Mouse (Mus musculus): ENCODE results near the gene Hectd3. TPM values are rescaled to one million over a fixed set of nuclear protein-coding genes. Genes with fewer than 3 reads are reported as not detected.

Hectd3 gene
- polyA plus RNA-seq, 1 experiment from 2014 or later, result 7.8 TPM

DNA sequence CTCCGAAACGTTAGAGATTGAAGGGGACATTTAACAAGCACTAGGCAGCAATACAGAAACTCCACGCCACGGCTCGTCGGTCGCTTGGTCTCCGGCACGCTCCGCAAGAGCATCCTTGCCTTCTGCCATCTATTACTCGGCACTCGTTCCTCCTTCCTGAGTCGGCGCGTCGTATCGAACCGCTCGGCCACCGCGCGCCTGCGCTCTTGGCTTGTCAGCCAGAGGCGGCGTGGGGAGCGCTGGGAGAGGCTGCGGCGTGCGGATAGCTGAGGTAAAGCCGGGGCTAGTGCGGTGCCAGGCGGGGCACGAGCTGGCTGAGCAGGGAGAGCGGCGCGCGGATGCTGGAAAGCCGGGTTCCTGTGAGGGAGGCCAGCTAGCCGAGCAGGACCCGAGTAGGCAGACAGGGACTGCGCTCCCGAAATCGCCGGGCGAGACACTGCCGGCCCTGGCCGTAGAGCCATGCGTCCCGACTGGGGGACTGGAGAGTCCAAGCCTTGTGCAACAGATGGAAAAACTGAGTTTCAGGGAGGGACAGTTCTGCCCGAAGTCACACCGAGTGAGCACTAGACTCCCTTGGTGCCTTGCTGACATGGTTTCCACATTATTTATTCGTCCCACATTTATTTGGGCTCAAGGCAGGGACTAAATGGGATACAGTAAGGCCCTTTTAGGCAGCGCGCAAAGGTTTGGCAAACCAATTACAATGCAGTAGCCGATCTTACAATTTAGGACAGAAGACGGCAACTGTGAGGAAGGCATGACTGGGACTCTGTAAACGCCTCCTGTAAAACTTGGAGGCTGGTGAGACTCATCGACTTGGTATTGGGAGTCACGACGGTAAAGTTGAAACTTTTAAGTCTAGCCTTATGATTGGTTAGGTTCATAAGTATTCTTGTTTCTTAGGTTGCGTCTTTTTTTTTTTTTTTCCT, 24.4 kb downstream of the Hectd3 start, which contains the start of gene Eif2b3:
Gene Eif2b3 (plus strand): TSS at position 197 of the 929 bp plus-strand sequence.
- Histone ChIP-seq H3K36me3 (peaks cover 25% of the 10 kb centered on the region), H3K27me3 (no peaks in the 10 kb centered on the region), H3K9ac (peak within 1 kb of the TSS; percentile 91), H3K9me3 (replicated peaks) (no peaks in the 10 kb centered on the region), H3K4me1 (replicated peaks) (peaks cover 44% of the 10 kb centered on the region), H3K27ac (peak within 1 kb of the TSS; percentile 82), H3K4me2 (peak within 1 kb of the TSS; percentile 85), H3K4me3 (replicated peaks) (peak within 1 kb of the TSS; percentile 84)
- peak; percentile 91 for DNase-seq
- ATAC-seq (ENCODE audit: low read depth), result peak; percentile 98
- under 1% methylated on average over 61 of the region's 61 CpGs for WGBS (ENCODE audit: insufficient replicate concordance)

DNA sequence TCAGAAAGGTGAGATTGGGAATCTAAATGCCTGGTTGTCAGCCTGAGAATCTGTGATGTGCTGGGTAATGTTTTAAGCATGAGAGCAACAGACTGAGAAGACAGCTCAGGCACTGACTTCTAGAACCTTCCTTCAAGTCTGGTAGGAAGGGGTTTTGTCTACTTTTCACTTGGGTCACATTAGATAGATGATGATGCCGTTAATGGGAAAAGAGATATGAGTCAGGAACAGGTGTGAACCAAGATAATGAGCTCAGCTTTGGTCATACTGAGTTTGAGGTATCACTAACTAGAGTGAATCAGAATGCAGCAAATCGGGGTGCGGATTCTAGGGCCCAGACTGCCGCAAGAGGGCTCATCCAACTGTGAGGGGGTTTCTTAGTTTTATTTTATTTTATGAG, 28.4 kb downstream of the Hectd3 start:
- Histone ChIP-seq H3K4me1 (replicated peaks) (peaks cover 44% of the 10 kb centered on the region), H3K27me3 (no peaks in the 10 kb centered on the region), H3K4me3 (replicated peaks) (no peak overlapping the region), H3K9me3 (replicated peaks) (no peaks in the 10 kb centered on the region), H3K36me3 (peaks cover 39% of the 10 kb centered on the region), H3K9ac (0 out of 2 replicates have a peak overlapping the region, but pooled peaks have one; percentile 0), H3K4me2 (no peak overlapping the region), H3K27ac (peak overlapping the region; percentile 8; the same call in 1 of the 2 replicates)
- no peak for ATAC-seq (ENCODE audit: low read depth)
- no peak for DNase-seq
- WGBS (ENCODE audit: insufficient replicate concordance), result 64% methylated on average over 4 of the region's 4 CpGs

DNA sequence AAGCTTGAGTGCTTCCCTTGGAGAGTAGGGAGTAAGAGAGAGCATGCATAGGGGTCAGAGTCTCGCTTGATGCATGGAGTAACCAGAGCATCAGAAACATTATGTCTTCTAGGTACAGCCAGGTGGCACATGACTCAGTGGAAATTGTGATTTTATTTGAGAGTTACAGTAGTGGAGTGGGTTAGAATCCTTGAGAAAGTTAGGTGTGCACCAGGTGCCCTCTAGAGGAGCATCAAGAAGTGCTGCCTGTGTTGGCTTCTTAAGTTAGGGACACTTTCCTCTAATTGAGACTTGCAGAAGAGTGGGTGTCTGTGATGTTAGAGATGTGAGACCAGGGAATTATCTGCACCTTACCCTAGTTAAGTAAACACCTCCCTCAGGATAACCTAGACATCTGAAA, 36.0 kb downstream of the Hectd3 start:
- Histone ChIP-seq H3K4me3 (replicated peaks) (no peak overlapping the region), H3K9me3 (replicated peaks) (no peaks in the 10 kb centered on the region), H3K36me3 (peaks cover 50% of the 10 kb centered on the region), H3K27me3 (no peaks in the 10 kb centered on the region), H3K4me1 (replicated peaks) (no peaks in the 10 kb centered on the region), H3K4me2 (no peak overlapping the region), H3K27ac (no peak overlapping the region), H3K9ac (no peak overlapping the region)
- WGBS (ENCODE audit: insufficient replicate concordance), result 79% methylated on average over 1 of the region's 1 CpGs
- DNase-seq, result no peak
- no peak for ATAC-seq (ENCODE audit: low read depth)

DNA sequence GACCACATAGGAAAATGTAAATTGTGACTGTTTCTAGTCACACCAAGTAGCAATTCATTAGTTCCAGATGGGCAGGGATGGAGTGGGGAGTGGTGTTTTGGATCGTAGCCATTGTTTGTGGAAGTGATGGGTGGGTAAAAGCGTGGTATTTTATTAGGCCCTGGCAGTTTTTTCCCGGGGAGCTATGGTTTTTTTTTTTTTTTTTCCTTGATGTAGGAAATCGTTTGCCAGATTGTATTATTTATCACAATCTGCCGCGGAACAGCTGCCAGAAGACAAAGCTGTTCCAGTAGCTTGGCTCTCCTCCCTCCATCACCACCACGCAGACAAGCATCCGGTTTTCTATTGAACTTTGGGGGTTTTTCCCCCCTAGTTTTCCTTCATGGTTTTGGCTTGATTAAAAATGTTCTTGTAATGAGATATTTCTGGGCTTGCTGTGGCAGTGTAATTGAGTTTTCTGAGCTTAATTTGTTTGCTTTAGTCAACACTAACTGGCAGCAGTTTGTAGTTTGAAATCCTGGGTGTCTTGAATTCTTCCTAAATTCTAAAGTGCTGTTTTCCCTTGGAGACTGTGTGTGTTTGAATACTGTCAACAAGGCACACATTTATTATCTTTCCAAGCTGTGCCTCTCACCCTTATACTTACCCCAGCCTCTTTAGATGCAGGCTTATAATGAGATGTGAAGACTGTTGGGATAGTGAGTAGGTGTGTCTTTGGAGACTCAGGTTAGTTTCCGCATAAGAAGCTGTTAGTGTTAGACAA, 45.0 kb downstream of the Hectd3 start:
- Histone ChIP-seq H3K4me1 (replicated peaks) (peaks cover 17% of the 10 kb centered on the region), H3K27me3 (no peaks in the 10 kb centered on the region), H3K36me3 (peaks cover 36% of the 10 kb centered on the region), H3K9ac (no peak overlapping the region), H3K4me2 (no peak overlapping the region), H3K4me3 (replicated peaks) (no peak overlapping the region), H3K27ac (no peak overlapping the region), H3K9me3 (replicated peaks) (no peaks in the 10 kb centered on the region)
- ATAC-seq (ENCODE audit: low read depth) (no peak), DNase-seq (no peak)
- 77% methylated on average over 9 of the region's 9 CpGs for WGBS (ENCODE audit: insufficient replicate concordance)

DNA sequence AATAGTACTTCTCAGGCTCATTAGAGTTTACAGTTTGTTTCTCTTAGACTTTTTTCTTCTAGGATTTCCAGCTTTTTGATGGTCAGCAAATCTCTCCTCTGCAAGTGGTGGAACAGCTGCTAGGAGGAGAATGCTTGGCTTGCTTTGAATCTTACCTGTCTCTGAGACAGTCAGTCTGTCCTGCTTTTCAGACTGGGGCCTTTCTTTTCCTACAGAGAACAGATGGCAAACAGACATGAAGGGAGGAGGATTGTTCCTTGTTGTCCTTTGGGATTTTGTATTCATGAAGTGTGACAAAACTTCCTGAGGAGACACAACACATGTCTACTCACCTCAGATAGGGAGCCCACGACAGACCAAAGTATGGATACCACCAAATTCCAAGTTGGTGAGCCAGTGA, 45.7 kb downstream of the Hectd3 start:
- Histone ChIP-seq H3K9me3 (replicated peaks) (no peaks in the 10 kb centered on the region), H3K4me1 (replicated peaks) (peaks cover 18% of the 10 kb centered on the region), H3K4me3 (replicated peaks) (no peak overlapping the region), H3K9ac (no peak overlapping the region), H3K4me2 (no peak overlapping the region), H3K36me3 (peaks cover 34% of the 10 kb centered on the region), H3K27me3 (no peaks in the 10 kb centered on the region), H3K27ac (peak overlapping the region; percentile 16; the same call in 1 of the 2 replicates)
- ATAC-seq (ENCODE audit: low read depth), result no peak
- DNase-seq, result no peak
- 68% methylated on average over 1 of the region's 1 CpGs for whole genome bisulfite sequencing (ENCODE audit: insufficient replicate concordance)

DNA sequence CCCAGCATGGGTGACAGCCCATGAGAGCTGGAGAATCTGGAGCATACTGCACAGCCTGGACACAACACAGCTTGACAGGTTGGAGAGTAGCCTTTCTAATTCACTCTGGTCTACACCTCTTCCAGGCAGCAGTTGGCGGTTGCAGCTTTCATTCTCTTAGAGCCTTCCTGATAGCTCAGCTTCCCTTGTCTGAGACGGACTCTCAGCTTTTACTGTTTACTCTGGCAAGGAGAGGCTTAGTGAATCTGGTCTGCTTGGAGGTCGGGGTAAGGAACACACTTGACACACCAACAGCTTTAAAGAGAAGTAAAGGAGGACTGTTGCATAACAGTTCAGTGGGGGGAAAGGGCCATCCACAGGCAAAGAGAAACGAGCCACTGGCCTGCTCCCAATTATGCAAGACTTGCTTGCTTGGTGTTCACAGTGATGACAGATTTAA, 46.2 kb downstream of the Hectd3 start:
- ATAC-seq (ENCODE audit: low read depth) (peak; percentile 34; the same call in 1 of the 2 replicates), DNase-seq (no peak)
- H3K27ac ChIP-seq, result peak overlapping the region; percentile 16
- 49% methylated on average over 4 of the region's 4 CpGs for WGBS (ENCODE audit: insufficient replicate concordance)
- H3K4me3 ChIP-seq (replicated peaks), result no peak overlapping the region
- peaks cover 32% of the 10 kb centered on the region for H3K36me3 ChIP-seq
- no peaks in the 10 kb centered on the region for H3K9me3 ChIP-seq (replicated peaks)
- H3K9ac ChIP-seq, result no peak overlapping the region
- H3K4me1 ChIP-seq (replicated peaks), result peaks cover 18% of the 10 kb centered on the region
- H3K4me2 ChIP-seq, result no peak overlapping the region
- H3K27me3 ChIP-seq, result no peaks in the 10 kb centered on the region

DNA sequence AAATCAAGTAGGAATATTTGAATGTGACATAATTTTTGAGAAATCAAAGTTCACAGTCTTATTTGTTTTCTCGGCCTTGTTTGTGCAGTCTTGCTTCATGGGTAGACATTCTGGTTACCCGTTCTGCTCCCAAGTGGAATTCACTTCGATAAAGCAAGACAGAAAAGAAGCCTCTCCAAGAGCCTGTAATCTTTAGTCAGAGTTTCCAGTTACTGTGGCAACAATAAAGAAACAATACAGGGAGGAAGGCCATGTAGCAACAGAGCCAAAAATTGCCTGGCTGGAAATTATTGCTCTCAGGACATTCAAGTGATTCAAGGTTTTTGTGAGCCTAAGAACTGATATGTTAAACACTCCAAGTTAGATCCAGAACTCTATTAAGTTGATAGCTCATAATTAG, 53.7 kb downstream of the Hectd3 start:
- Histone ChIP-seq H3K4me2 (no peak overlapping the region), H3K9me3 (replicated peaks) (no peaks in the 10 kb centered on the region), H3K4me1 (replicated peaks) (peaks cover 6% of the 10 kb centered on the region; the same call in 1 of the 2 replicates), H3K36me3 (peaks cover 31% of the 10 kb centered on the region), H3K4me3 (replicated peaks) (no peak overlapping the region), H3K9ac (no peak overlapping the region), H3K27ac (no peak overlapping the region), H3K27me3 (no peaks in the 10 kb centered on the region)
- DNase-seq (no peak), ATAC-seq (ENCODE audit: low read depth) (no peak)
- 84% methylated on average over 3 of the region's 3 CpGs for whole genome bisulfite sequencing (ENCODE audit: insufficient replicate concordance)

DNA sequence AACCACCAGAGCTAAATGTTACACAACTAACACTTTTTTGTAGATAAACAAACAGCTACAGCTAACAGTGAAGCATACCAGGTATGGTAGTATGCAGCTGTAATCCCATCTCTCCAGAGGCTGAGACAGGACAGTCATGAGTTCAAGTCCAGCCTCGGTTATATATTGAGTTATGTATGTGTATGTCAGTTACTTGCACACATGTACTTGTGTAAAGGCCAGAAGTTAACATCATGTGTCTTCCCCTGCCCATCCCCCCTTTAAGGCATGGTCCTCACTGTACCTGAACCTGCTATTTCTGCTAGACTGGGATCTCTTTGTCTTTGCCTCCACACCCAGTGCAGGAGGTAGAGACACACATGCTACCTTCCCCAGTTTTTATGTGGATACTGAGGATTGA, 54.4 kb downstream of the Hectd3 start:
- no peak overlapping the region for H3K4me3 ChIP-seq (replicated peaks)
- no peak for DNase-seq
- H3K9ac ChIP-seq, result no peak overlapping the region
- H3K4me2 ChIP-seq, result no peak overlapping the region
- no peaks in the 10 kb centered on the region for H3K9me3 ChIP-seq (replicated peaks)
- 81% methylated on average over 1 of the region's 1 CpGs for WGBS (ENCODE audit: insufficient replicate concordance)
- peaks cover 31% of the 10 kb centered on the region for H3K36me3 ChIP-seq
- no peak for ATAC-seq (ENCODE audit: low read depth)
- H3K4me1 ChIP-seq (replicated peaks), result peaks cover 10% of the 10 kb centered on the region; the same call in 1 of the 2 replicates
- no peaks in the 10 kb centered on the region for H3K27me3 ChIP-seq
- H3K27ac ChIP-seq, result no peak overlapping the region

DNA sequence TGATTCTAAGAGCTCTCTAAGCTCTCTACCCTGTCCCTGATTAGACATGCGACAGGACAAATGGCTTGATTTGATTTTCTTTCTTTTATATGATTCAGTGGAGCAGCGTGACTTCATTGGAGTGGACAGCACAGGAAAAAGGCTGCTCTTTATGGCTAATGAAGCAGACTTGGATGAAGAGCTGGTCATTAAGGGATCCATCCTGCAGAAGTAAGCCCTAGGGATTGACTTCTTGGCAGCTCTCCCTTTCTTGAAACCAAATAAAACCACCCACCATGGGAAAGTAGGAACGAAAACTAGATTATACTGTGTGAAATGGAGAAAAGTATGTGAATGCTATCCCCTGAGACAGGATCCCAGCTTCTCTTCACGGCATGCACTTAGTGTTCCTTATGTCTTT, 57.5 kb downstream of the Hectd3 start:
- no peaks in the 10 kb centered on the region for H3K9me3 ChIP-seq (replicated peaks)

DNA sequence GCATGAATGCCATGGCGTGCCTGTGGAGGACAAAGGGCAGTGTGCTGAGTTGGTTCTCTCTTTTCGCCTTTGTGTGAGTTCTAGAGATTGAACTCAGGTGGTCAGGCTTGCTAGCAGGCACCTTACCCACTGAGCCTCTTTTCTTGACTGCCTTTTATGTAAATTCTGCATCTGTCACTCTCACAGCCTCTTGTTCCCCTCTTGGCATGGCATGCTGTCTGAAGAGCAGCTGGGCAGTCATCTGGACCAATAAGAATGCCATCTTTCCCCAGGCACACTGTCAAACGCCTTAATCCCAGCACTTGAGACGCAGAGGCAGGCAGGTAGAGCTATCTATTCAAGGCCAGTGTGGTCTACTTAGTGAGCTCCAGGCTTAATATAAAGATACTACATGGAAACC, 58.8 kb downstream of the Hectd3 start:
- 93% methylated on average over 4 of the region's 4 CpGs for WGBS (ENCODE audit: insufficient replicate concordance)
- H3K4me1 ChIP-seq (replicated peaks), result peaks cover 47% of the 10 kb centered on the region
- H3K27ac ChIP-seq, result no peak overlapping the region; the same call in 1 of the 2 replicates
- ATAC-seq (ENCODE audit: low read depth) (no peak), DNase-seq (no peak)
- no peaks in the 10 kb centered on the region for H3K27me3 ChIP-seq
- no peaks in the 10 kb centered on the region for H3K9me3 ChIP-seq (replicated peaks)
- H3K4me2 ChIP-seq, result no peak overlapping the region
- H3K4me3 ChIP-seq (replicated peaks), result no peak overlapping the region
- H3K9ac ChIP-seq, result no peak overlapping the region
- peaks cover 22% of the 10 kb centered on the region for H3K36me3 ChIP-seq

More for the DNA sequence above, 57.5 kb downstream of the Hectd3 start:
- peaks cover 34% of the 10 kb centered on the region for H3K4me1 ChIP-seq (replicated peaks)
- H3K27ac ChIP-seq, result no peak overlapping the region
- H3K27me3 ChIP-seq, result no peaks in the 10 kb centered on the region
- ATAC-seq (ENCODE audit: low read depth) (no peak), DNase-seq (no peak)
- 89% methylated on average over 4 of the region's 4 CpGs for WGBS (ENCODE audit: insufficient replicate concordance)
- H3K4me3 ChIP-seq (replicated peaks), result no peak overlapping the region
- H3K36me3 ChIP-seq, result peaks cover 18% of the 10 kb centered on the region
- H3K9ac ChIP-seq, result no peak overlapping the region
- H3K4me2 ChIP-seq, result no peak overlapping the region
